Mouse (Mus musculus) left cerebral cortex, adult 6 months (tissue): ENCODE results near the gene Ric1. TPM values are rescaled to one million over a fixed set of nuclear protein-coding genes. Genes with fewer than 3 reads are reported as not detected.

ENCODE experiments used
- long read RNA-seq, 2 experiments: library from polyadenylated mRNA; unstranded; transcript quantifications; one replicate each; pipeline ENCODE4 v2.0.0; 2019 to 2020
- polyA plus RNA-seq: library from polyadenylated mRNA; unstranded; fragments of <200 nt; fragmentation: Nextera tagmentation; gene quantifications from 2 replicates; pipeline ENCODE4 v1.2.3, GENCODE M21; 2021

Gene Ric1
- 7.2 and 9.7 TPM in 2 replicates for polyA plus RNA-seq
- long read RNA-seq, experiment 1, partial matches to known transcripts = 3 of 6 reads
- long read RNA-seq, experiment 1, other reads (novel, unspliced or antisense) = 3 of 6 reads
- long read RNA-seq, experiment 2, partial matches to known transcripts = 1 of 30 reads
- long read RNA-seq, experiment 2, other reads (novel, unspliced or antisense) = 29 of 30 reads

GRCm38 (mm10) chr19:29521637-29522435 lies at the start of gene Ric1:
Gene Ric1 (plus strand): TSS chr19:29522282.

GRCm38 (mm10) chr19:29647651-29648549 lies 125.8 kb downstream of the Ric1 start, which contains the start of gene Ermp1:
Gene Ermp1 (minus strand): TSS chr19:29648415.

Other genes starting within 250 kb of the Ric1 start
- gene Insl6, start 196.9 kb upstream of the Ric1 start, polyA plus RNA-seq = 1.4 and 2.9 TPM in 2 replicates
- 0.78 and 2.2 TPM in 2 replicates for gene Rln1, start 187.6 kb upstream of the Ric1 start, polyA plus RNA-seq
- gene Plgrkt, start 154.9 kb upstream of the Ric1 start, polyA plus RNA-seq = 23.9 and 24.1 TPM in 2 replicates
- 1.1 and 1.2 TPM in 2 replicates for gene Cd274, start 154.8 kb upstream of the Ric1 start, polyA plus RNA-seq
- gene Pdcd1lg2, start 111.4 kb upstream of the Ric1 start, polyA plus RNA-seq = 0.06 TPM in 1 of 2 replicates, not detected in the other
- gene Ermp1, start 126.1 kb downstream of the Ric1 start, polyA plus RNA-seq = 9.4 and 11.0 TPM in 2 replicates
- not detected in 2 replicates for gene Mlana, start 175.5 kb downstream of the Ric1 start, polyA plus RNA-seq